Mouse (Mus musculus): ENCODE measurements around the gene Heyl.
"Not testable (repeated sequence)": the region's sequence is repeated elsewhere in the genome, so short reads cannot be mapped to it uniquely, and the experiment has no call there.

Gene Heyl

DNA sequence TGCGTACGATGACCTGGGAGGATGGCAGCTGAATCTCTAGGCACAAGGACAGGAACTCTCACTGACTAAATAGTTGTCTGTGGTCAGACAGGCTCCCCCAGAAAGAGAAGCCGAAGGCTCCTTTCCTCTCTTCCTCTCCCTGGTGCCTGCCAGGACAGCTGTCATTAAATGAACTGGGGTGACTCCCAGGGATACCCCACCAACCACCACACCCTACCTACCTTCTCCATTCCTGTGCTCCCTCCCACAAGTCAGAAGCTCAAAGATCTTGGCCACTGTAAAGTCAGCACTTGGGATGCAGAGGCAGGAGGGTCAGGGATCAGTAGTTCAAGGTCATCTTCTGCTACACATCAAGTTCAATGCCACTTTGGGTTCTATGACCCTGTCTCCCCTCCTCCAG lies 515 bp upstream of the Heyl start:
- DNase-seq (ENCODE audit: extremely low read depth, low read depth), result no peak

DNA sequence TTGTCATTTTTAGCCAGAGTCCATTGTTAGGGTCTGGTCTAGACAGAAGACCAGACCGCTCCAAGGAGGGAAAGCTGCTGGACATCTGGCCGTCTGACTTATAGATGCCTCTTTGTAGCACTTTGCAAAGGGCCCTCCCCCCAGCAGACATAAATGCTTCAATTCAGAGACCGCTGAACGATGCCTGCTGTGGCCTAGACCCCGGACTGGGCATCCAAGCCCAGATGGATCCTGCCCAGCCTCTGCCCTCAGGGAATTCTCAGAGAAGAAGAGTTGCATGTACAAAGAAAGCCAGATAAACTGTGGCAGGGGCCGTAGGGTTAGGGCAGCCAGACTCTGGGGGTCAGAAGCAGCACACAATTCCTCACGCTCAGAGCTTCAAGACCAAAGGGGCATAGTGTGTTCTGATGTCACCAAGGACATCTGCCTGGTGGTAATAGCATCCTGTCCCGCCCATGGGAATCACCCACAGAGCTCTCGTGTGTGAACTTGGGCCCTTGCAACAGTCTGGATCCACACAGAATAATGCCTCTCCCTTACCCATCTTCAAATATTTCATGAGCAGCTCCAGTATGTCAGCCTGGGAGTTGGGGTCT lies 2.6 kb downstream of the Heyl start:
- no peak for DNase-seq (ENCODE audit: extremely low read depth, low read depth)

DNA sequence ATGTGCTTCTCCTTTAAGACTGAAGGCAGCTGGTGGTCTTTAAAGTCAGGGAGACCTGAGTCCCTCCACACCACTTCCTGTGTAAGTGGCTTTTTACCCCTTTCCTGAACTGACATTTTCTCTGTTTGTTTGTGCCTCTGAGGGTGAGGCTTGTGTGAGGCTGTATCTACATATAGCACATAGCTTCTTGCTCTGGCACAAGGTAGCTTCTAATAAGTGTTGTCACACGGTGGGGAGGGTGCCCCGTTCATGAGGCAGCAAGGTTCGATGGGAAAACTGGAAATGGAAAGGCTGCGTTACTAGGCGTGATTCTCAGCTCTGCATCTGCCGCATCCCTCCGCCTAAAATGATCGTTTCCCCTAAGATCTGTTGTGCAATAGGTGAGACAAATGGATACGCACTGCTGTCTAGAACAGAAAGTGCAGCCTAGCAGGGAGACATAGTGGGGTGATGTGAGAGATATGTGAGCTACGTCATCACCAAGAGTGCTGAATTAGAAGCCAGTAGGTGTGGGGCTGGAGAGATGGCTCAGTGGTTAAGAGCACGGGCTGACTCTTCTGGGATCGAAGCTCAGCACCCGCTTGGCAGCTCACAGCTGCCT lies 3.2 kb downstream of the Heyl start:
- no peak for DNase-seq (ENCODE audit: extremely low read depth, low read depth)

DNA sequence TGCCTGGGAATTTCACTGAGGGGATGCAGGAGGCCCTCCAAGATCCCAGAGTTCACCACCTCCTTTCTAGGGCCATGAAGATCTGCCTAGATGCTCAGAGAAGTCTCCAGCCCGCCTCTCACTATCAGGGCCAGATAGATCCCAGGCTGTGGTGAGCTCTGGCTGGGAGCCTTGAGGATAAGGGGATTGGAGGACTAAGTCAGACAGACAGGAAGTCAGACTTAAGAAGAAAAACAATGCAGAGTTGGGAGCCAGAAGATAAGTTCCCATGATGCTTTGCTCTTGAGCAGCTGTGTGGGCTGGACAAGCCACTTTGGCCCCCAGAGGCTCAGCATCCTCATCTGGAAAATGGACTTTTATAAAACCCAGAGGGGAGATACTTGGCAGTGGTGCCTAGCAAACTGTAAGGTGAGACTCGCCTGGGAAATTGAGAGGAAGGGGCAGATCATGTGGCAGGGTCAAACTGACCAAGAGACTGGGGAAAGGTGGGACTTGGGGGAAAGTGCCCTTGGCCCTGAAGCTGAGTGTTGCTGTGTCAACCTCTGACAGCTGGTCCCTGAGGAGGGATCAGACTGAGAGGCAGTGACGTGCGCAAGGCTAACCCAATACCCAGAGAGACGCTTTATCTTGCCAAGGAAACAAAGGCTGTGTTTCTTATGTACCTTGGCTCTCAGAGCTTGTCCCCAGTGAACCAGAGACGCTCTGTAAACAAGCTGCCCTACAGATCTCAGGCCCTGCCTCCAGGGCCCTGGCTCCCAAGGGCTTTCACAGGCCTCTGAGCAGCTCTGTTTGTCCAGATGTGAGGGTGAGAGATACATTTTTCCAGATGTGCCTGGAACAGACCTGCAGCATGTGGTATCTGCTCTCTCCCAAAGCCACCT lies 4.3 kb downstream of the Heyl start:
- no peak for DNase-seq (ENCODE audit: extremely low read depth, low read depth)

DNA sequence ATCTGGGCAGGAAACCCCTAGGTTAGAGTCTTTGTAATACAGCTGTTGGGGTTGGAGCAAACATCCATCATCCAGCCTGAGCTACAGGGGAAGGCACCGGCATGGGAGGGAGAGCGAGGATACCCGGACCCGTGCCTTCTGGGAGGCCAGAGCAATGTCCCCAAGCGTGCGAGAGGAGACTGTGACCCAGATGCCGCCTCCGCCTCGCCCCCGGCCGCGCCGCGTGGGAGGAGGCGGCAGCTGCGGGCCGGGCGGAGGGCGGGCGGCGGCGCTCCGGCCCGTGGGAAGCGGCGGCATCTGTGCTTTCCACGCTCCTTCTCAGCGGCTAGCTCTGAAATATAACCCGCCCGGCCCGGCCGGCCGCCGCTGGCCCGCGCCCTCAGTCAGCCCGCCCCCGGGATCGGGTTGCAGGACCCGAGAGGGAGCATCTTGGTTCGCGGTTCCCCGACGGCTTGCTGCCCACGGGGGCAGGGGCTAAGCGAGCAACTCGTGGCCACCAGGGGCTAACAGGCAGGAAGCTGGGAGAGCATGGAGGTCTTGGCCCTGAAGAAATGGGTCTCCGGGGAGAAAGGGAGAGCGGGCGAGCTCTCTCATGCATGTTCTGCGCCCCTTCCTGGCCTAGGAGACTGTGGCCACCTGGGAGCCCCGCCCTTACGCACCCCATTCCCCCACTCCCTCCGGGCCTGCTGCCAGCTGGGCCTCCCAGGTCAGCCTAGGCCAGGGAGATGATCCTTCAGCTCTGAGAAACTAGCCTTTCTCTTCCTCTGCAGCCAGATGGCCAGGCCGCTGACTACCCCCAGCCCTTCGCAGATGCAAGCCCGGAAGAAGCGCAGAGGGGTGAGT lies 6.2 kb downstream of the Heyl start:
- no peak for DNase-seq (ENCODE audit: extremely low read depth, low read depth)

DNA sequence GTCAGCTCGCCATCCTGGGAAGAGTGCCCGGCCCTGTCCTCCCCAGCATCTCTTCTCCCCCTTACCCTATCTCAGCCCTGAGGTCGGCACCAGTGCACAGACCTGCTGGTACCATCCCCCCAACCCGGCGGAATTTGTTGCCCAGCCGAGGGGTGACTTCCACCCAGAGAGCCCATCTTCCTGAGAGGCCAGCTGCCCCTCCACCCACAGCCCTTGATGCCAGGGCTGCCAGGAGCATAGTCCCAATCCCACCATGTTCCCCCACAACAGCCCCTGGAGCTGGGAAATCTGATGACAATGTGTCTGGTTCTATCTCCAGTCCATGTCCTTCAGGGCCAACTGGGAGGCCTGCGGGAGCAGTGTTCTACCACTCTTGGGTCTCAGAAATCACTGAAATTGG lies 12.9 kb downstream of the Heyl start:
- DNase-seq (ENCODE audit: extremely low read depth, low read depth), result no peak

DNA sequence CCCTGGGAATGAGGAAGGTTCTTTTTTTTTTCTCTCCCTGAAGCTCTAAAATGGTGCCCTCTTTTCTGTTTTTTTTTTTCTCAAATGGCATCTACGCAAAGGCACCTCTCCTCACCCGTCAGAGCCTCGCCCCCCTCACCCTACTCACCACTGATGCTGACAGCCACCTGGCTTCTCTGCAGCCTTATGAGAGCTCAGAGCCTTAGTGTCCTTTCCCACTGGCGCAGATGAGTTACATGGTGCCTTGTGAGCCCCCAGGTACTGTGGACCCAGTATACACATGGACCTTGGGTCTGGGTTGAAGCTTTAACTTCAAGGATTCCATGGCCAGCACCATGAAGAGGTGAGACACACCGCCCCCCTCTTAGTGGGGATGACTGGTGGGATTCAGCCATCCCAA lies 13.3 kb downstream of the Heyl start:
- DNase-seq (ENCODE audit: extremely low read depth, low read depth), result no peak

DNA sequence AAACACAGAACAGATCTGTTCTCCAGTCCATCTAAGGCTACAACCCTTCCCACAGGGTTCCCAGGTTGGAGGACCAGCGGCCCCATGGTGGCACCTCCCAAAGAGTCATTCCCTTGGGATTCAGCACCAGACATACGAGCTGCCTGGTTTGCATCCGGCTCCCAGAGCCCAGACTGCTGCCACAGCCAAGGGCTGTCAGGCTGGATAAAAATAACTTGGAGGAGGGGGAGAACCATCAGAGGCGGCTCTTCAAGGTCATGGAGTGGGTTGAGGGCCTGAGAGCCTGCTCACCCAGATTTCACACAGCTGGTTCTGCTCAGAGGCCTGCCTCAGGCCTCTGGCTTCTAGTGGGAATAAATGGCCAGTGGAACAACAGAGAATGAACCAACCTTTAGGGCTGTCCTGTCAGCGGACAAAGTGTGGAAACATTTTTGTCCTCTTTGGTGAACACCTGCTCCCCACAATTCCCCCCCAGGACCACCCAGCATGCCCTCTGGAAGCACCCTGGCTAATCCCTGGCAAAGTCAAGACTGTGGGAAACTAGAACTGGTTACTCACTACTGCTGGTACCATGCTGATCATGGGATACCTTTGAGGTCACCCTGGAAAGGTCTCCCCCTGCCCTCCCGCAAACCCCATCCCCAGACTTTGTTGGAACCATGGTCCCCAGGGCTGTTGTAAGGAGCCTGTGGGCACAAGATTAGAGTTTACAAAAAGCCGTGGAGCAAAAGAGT lies 14.0 kb downstream of the Heyl start:
- DNase-seq (ENCODE audit: extremely low read depth, low read depth), result no peak

DNA sequence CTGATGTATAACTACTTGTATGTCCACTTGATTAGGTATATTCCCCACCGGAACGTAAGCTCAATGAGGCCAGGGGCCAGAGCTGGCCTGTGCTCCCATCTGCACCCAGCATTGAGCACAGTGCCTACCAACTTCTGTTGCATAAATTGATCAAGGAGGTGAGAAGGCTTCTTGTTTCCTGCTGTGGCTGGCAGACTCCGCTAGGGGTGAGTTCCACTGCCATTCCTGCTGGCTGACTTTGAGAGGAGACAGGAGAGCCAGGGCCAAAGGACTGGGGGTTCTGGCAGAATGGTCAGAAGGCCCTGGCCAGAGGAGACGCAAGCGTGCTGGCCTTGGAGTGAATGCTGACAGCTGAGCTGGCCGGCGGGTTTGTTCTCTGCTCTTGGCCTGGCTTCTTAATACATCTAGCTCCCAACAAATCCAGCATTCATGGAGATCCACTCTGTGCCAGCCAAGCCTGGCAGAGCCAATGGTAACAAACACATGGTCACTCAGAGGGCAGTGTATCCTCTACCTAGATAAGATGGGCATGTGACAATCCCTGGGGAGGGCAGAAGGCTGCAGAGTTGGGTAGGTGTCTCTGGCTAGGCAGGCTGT lies 15.7 kb downstream of the Heyl start:
- DNase-seq (ENCODE audit: extremely low read depth, low read depth), result no peak

DNA sequence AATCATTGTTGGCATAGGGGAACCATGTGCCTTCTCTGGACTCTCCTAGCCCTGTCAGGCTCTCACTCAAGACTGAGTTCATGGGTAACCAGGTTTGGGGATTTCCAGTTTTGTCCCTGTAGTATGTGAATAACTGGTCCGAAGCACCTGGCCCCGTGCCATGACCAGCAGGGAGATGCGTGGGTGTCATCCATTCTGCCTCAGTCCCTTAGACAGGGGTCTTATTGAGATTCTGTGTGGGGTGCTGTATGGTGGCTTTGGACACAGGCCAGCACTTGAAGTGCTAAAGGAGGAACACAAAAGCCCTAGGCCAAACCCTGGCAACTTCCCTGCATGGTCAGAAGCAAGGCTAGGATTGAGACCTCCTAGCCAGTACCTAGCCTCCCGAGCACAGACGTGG lies 18.9 kb downstream of the Heyl start:
- no peak for DNase-seq (ENCODE audit: extremely low read depth, low read depth)

DNA sequence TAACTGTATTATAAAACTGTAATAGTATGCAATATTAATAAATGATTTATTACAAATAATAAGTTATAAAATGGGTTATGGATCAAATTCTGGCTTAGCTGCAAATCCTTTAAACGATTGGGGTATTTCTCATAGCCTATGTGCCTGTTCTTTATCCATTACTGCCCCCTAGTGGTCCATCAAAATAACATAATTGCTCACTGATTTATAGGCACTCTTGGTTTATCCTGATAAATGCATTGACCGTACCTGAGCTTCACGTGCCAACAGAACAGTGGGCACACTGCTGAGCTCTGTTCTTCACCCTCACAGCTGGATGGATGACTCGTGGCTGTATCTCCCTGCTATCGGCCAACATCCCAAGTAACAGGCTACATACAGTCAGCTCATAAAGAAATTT lies 21.3 kb downstream of the Heyl start:
- peak; percentile 43 for DNase-seq (ENCODE audit: extremely low read depth, low read depth)

DNA sequence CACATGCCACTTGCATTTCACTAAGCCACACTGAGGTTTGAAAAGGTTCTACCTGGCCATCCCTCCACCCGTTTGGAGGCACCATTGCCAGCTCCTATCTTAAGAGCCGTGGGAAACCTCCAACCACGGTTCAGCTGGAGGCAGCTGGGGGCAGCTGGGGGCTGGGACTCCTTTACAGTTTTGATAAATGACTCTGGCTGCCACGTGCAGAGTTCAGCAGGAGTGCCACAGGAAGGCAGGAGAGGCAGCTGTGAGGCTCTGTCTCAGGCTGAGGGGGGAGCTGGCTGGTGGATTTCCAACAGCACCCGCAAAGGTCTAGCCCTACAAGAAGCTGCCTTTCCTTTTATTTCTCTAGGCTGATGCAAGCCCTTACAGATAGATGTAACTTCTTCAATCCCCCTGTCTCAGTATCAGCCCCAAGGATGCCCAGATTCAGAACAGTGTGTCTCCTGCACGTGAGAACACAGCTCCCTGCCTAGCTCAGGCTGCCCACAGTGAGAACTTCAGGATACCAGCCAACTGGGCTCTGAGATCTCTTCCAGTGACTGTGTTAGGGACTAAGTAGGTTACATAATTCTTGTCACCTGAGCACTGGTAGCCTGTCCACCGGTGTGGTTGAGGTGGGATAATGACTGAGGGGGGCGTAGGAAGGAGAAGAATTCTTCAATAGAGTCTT lies 26.9 kb downstream of the Heyl start:
- DNase-seq (ENCODE audit: extremely low read depth, low read depth), result no peak

DNA sequence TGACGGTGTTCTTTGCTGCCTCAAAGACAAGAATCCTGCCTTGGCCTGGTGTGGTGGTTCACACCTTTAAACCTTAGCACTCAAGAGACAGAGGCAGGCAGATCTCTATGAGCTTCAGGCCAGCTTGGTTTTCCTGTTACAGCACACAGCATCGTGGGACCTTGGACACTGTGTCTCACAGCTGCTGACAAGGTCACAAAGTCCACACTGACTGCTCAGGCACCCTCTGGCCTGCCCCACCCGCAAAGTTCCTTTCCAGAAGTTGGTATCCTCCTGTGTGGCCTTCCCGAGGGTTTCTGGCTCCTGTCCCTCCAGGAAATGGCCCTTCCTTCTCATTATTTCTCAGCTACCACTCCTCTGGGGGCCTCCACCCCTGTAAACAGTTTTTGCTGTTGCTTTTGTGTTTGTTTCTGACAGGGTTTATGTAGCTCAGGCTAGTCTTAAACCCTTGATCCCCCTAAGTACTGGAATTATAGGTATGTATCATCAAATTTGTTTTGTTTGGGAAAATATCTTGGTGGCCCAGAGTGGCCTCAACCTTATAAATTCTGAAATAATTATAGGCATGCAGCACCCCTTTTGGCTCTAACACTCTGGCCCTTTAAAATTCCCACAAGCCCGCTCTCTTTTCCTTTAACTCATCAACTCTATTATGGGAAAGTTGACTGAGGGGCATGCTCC lies 28.5 kb downstream of the Heyl start, which contains the start of gene Pabpc4:
TSS of gene Pabpc4 (plus strand) at position 631 of the 681 bp plus-strand sequence.
- DNase-seq (ENCODE audit: extremely low read depth, low read depth), result no peak

DNA sequence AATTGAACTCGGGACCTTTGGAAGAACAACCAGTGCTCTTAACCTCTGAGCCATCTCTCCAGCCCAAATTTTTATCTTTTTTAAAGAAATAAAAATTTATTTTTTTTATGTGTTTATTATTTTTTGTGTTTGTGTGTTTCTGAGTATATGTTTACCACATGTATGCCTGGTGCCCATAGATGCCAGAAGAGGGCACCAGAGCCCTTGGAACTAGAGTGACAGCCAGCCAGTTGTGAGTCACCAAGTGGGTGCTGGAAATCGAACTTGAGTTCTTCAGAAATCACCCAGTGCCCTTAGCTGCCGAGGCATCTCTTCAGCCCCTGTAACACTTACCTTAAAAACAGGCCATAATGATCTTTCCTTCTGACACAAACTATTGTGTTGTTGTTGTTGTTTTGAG lies 37.7 kb downstream of the Heyl start:
- DNase-seq (ENCODE audit: extremely low read depth, low read depth), result no peak

DNA sequence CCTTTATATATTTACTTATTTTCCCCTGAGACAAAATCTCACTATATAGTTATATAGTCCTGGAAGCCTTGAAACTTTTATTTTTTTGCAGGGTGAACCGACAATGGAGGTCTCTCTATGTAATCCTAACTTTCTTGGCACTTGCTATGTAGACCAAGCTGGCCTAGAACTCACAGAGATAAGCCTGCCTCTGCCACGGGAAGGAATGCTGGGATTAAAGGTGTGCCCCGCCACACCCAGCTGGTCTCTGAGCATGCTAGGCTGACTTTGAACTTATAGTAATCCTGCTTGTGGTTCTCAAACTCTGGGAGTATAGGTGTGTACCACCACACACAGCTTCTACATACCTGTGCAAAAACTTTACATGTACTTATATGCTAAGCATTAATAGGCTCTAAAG lies 46.8 kb downstream of the Heyl start:
- no peak for DNase-seq (ENCODE audit: extremely low read depth, low read depth)

DNA sequence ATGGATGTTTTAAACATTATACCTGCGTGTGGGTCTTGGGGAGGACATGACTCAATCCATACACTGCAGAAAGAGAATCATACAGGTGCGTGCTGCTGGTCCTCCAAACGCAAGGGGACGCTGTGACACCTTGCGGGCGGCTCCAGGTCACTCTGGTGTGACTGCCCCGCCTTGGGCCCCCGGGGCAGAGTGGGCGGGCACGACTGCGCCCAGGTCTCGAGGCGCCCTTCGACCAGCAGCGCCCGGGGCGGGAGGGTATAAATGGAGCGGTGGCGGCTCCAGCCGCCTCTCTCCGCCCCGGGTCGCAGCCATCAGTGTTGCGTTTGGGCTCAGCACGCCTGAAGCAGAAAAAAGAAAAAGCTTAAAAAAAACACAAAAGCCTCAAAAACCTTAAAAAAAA lies 49.1 kb downstream of the Heyl start:
- peak; percentile 63 for DNase-seq (ENCODE audit: extremely low read depth, low read depth)

DNA sequence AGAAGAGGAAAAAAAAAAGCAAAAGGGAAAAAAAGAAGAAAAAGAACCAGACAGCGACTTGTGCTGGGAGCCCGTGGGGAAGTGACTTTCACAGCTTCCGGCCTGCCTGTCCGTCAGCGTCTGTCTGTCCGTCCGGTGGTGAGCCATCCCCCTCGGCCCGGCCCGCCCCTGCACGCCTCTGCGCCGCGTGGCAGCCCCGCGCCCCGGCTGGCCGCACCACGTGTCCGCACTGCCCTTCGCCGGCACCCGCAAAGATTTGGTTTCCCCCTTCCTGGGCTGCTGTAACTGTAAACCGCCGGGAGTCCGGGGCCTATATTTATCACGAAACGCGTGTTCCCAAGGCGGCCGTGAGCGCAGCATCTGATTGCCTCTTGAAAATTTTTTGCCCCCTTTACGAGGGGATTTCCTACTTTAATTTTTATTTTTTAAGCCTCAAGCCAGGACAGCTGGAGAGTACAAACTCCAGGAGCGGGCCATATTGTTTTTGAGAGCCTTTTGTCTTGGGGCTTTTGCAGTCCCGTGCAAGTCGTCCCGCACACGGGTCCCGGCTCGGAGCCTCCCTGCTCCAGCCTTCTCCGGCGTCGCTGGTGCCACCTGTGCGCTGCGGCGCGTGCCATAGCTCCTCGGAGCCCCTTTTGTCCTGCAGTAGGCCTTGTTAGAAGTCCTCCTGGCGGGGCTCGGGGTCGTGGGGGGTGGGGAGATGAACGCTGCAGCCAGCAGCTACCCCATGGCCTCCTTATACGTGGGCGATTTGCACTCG lies 49.7 kb downstream of the Heyl start:
- DNase-seq (ENCODE audit: extremely low read depth, low read depth), result not testable (repeated sequence)

DNA sequence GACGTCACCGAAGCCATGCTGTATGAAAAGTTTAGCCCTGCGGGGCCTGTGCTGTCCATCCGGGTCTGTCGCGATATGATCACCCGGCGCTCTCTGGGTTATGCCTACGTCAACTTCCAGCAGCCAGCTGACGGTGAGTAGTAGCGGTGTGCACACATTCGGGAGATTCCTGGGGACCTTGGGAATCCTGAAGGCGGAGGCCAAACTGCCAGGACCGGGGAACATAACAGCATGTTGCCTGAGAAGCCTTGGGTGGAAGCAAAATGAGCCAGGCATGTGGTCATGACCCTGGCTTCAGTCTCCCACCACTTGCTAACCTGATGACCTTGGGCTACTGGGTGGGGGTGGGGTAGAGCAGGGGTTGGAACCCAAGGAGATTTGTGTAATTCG lies 50.3 kb downstream of the Heyl start:
- DNase-seq (ENCODE audit: extremely low read depth, low read depth), result not testable (repeated sequence)

All from MEL-GATA-1-ER (cell line).